Mouse (Mus musculus) c-Kit-negative CD71-positive TER-119-positive erythroid progenitor cells, embryonic 14.5 days (primary cell): ENCODE measurements around the gene Gnptg.
A peak's percentile ranks its signal among the peaks of the same experiment; 100 is the strongest.
"Not testable (repeated sequence)": the region's sequence is repeated elsewhere in the genome, so short reads cannot be mapped to it uniquely, and the experiment has no call there.

ENCODE experiments used
- DNase-seq: peaks from one replicate; pipeline ENCODE4 v3.0.0-alpha.2; 2013; ENCODE audit warnings: low read depth, low spot score

Gene Gnptg

GRCm38 (mm10) chr17:25243131-25243780 is 3.3 kb upstream of the Gnptg start:
- no peak for DNase-seq

GRCm38 (mm10) chr17:25235635-25236034 is 4.3 kb downstream of the Gnptg start:
- DNase-seq = no peak

- DNase-seq = not testable (repeated sequence)
Observed at GRCm38 (mm10) chr17:25231621-25232020, 8.3 kb downstream of the Gnptg start.

- DNase-seq = no peak
Observed at GRCm38 (mm10) chr17:25230700-25231099, 9.2 kb downstream of the Gnptg start.

- not testable (repeated sequence) for DNase-seq
Observed at GRCm38 (mm10) chr17:25230014-25230655, 9.8 kb downstream of the Gnptg start.

GRCm38 (mm10) chr17:25227991-25228390 is 11.9 kb downstream of the Gnptg start:
- DNase-seq = no peak

GRCm38 (mm10) chr17:25225659-25226058 is 14.3 kb downstream of the Gnptg start:
- DNase-seq = peak; percentile 69

- DNase-seq = no peak
Observed at GRCm38 (mm10) chr17:25224586-25225222, 15.2 kb downstream of the Gnptg start.

GRCm38 (mm10) chr17:25222951-25223601 is 16.8 kb downstream of the Gnptg start:
- peak; percentile 71 for DNase-seq

GRCm38 (mm10) chr17:25222504-25222940 is 17.4 kb downstream of the Gnptg start:
- not testable (repeated sequence) for DNase-seq

GRCm38 (mm10) chr17:25221821-25222503 is 18.0 kb downstream of the Gnptg start:
- no peak for DNase-seq

GRCm38 (mm10) chr17:25220746-25221145 is 19.2 kb downstream of the Gnptg start:
- DNase-seq = no peak

- no peak for DNase-seq
Observed at GRCm38 (mm10) chr17:25219492-25220295, 20.2 kb downstream of the Gnptg start.

GRCm38 (mm10) chr17:25218967-25219366 is 21.0 kb downstream of the Gnptg start:
- DNase-seq = no peak

- no peak for DNase-seq
Observed at GRCm38 (mm10) chr17:25215431-25215830, 24.5 kb downstream of the Gnptg start.

- no peak for DNase-seq
Observed at GRCm38 (mm10) chr17:25211705-25212104, 28.2 kb downstream of the Gnptg start.

- no peak for DNase-seq
Observed at GRCm38 (mm10) chr17:25210680-25211466, 29.1 kb downstream of the Gnptg start.

- DNase-seq = no peak
Observed at GRCm38 (mm10) chr17:25210006-25210405, 29.9 kb downstream of the Gnptg start.

- no peak for DNase-seq
Observed at GRCm38 (mm10) chr17:25202401-25202800, 37.5 kb downstream of the Gnptg start.

- DNase-seq = no peak
Observed at GRCm38 (mm10) chr17:25189091-25189490, 50.8 kb downstream of the Gnptg start.
